Comparison of ENCODE assay signal across 16 mouse cellular contexts in the genomic region with DNA sequence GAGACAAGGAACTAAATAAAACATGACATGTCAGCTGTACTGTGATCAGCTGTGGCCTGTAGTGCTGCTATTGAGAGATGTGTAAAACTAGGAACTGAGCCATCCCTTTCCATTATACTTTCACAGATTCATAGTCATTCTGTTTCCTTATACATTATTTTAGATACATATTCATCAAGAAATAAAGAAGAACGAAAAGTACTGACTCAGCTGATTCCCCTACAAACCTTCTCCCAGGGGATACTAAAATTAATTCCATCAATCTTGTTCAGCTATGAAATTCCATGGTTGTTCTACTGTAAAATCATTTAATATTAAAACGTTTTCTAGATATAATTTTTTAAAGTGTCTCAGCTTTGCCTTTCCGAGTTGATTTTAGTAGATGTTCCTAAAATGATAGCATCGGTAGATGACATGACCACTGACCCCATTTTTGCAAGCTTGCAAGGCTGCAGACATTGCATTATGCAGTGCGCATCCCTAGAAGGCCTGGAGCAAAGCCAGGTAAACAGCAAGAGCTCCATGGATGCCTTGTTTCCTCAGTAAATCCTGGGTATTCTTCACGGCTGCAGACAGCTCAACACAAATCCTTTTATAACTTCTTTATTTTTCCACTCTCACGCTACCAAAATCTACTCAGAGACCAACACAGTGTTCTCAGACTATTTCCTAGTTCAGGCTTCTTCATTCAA. TPM values are rescaled to one million over a fixed set of nuclear protein-coding genes. Genes with fewer than 3 reads are reported as not detected.
DNase-seq lines count a peak whose midpoint lies in the region; ATAC-seq and TF ChIP-seq lines count a peak whose summit lies in the region.
"Had no signal": no experiment of that assay in that cellular context is flagged by ENCODE, and none has a peak within 500 bp of the region (broad histone marks: within the 10 kb centered on the region; RNA-seq: fewer than 3 reads in every experiment).

No protein-coding gene starts in this region.

- in situ Hi-C loops in ES-E14 (cut with MboI; ENCODE audit: low sequenced_read_pairs in 2 of 2, unreplicated experiment in 2 of 2): no loop called here

- no peak overlapping the region for H3K4me3 ChIP-seq in hindbrain, embryonic 12.5 days
- H3K4me3 ChIP-seq in hindbrain, embryonic 11.5 days (ENCODE audit: low read depth, low read length): no peak overlapping the region
- no peak overlapping the region for H3K4me3 ChIP-seq in ES-E14 (ENCODE audit: insufficient read depth in 1 of 2, low read depth in 1 of 2, low read length in 2 of 2, poor library complexity in 1 of 2, severe bottlenecking in 1 of 2)
- H3K4me3 ChIP-seq in midbrain, embryonic 14.5 days (replicated peaks; ENCODE audit: low read depth, low read length): no peak overlapping the region
- no peak overlapping the region for H3K4me3 ChIP-seq in thymus, adult 2 months (ENCODE audit: control insufficient read depth, insufficient read depth, low read length)
- H3K4me3 ChIP-seq: embryonic facial prominence, embryonic 15.5 days; forebrain, embryonic 13.5 days had no signal

- no peak for ATAC-seq in hindbrain, embryonic 12.5 days (ENCODE audit: low FRiP score)
- ATAC-seq in hindbrain, embryonic 11.5 days (ENCODE audit: low FRiP score): no peak
- ATAC-seq in midbrain, embryonic 14.5 days (ENCODE audit: low FRiP score, low TSS enrichment): no peak
- ATAC-seq: forebrain, embryonic 13.5 days had no signal

- TF ChIP-seq POLR2A in thymus, adult 2 months (IDR thresholded peaks at IDR 0.05; ENCODE audit: control insufficient read depth, extremely low read depth, insufficient read depth, low read length, poor library complexity): no peak

- H3K36me3 ChIP-seq in hindbrain, embryonic 12.5 days: no peaks in the 10 kb centered on the region
- H3K36me3 ChIP-seq in hindbrain, embryonic 11.5 days (ENCODE audit: control insufficient read depth, insufficient read depth, low read length): no peaks in the 10 kb centered on the region
- H3K36me3 ChIP-seq in ES-E14 (ENCODE audit: control insufficient read depth, insufficient read depth, low read length, poor library complexity, severe bottlenecking): no peaks in the 10 kb centered on the region
- H3K36me3 ChIP-seq in midbrain, embryonic 14.5 days (ENCODE audit: control insufficient read depth, insufficient read depth, low read length): no peaks in the 10 kb centered on the region
- H3K36me3 ChIP-seq in thymus, adult 2 months (ENCODE audit: control insufficient read depth, insufficient read depth, low read length): no peaks in the 10 kb centered on the region
- H3K36me3 ChIP-seq: embryonic facial prominence, embryonic 15.5 days had no signal

- no peak overlapping the region for H3K9ac ChIP-seq in hindbrain, embryonic 12.5 days
- H3K9ac ChIP-seq in hindbrain, embryonic 11.5 days (ENCODE audit: low read depth, low read length): no peak overlapping the region
- H3K9ac ChIP-seq in ES-E14 (ENCODE audit: insufficient read depth, low read depth, low read length, poor library complexity, severe bottlenecking): no peak overlapping the region
- H3K9ac ChIP-seq in midbrain, embryonic 14.5 days (replicated peaks; ENCODE audit: low read length): no peak overlapping the region
- H3K9ac ChIP-seq: embryonic facial prominence, embryonic 15.5 days; forebrain, embryonic 13.5 days; lung, embryonic 14.5 days had no signal

- peaks cover 5% of the 10 kb centered on the region; the same call in 1 of the 2 replicates for H3K9me3 ChIP-seq in hindbrain, embryonic 12.5 days (replicated peaks)
- no peaks in the 10 kb centered on the region for H3K9me3 ChIP-seq in hindbrain, embryonic 11.5 days (ENCODE audit: control insufficient read depth, low read length)
- H3K9me3 ChIP-seq in ES-E14 (ENCODE audit: control insufficient read depth, insufficient read depth, low read depth, low read length): no peaks in the 10 kb centered on the region
- H3K9me3 ChIP-seq in midbrain, embryonic 14.5 days (ENCODE audit: control insufficient read depth, low read length): 0 out of 2 replicates have a peak, but pooled peaks cover 4% of the 10 kb centered on the region
- H3K9me3 ChIP-seq: embryonic facial prominence, embryonic 15.5 days; forebrain, embryonic 13.5 days had no signal

- H3K4me1 ChIP-seq in hindbrain, embryonic 12.5 days: peaks cover 15% of the 10 kb centered on the region
- no peaks in the 10 kb centered on the region for H3K4me1 ChIP-seq in hindbrain, embryonic 11.5 days (replicated peaks; ENCODE audit: control insufficient read depth, insufficient read depth, low read length)
- peaks cover 0 to 5% of the 10 kb centered on the region in 2 experiments; a peak in 2 of 4 replicates for H3K4me1 ChIP-seq in ES-E14 (ENCODE audit: control insufficient read depth in 2 of 2, insufficient read depth in 2 of 2, low read length in 2 of 2, poor library complexity in 1 of 2)
- peaks cover 8% of the 10 kb centered on the region; the same call in 1 of the 2 replicates for H3K4me1 ChIP-seq in midbrain, embryonic 14.5 days (ENCODE audit: control insufficient read depth, insufficient read depth, low read length)
- no peaks in the 10 kb centered on the region for H3K4me1 ChIP-seq in thymus, adult 2 months (replicated peaks; ENCODE audit: control insufficient read depth, insufficient read depth, low read length)

- peak; percentile 14 to 20 for DNase-seq in cerebellum, postnatal 36 days
- no peak for DNase-seq in cerebellum, adult 9-11 months
- no peak for DNase-seq in hindbrain, embryonic 11.5 days (ENCODE audit: low spot score)
- no peak for DNase-seq in ES-E14 (ENCODE audit: low read depth, low spot score)
- DNase-seq in midbrain, embryonic 14.5 days: peak; percentile 48
- no peak for DNase-seq in urinary bladder, postnatal 36 days (ENCODE audit: low spot score in 2 of 2)
- DNase-seq in thymus, adult 2 months: no peak
- DNase-seq: adrenal gland, adult 8-10 months; kidney, adult 2 months; kidney, postnatal 36 days; liver; lung, embryonic 14.5 days; thymus, postnatal 25 days had no signal

- WGBS in hindbrain, embryonic 12.5 days: 71% methylated on average over 7 of the region's 7 CpGs
- 83% methylated on average over 7 of the region's 7 CpGs for whole genome bisulfite sequencing in hindbrain, embryonic 11.5 days
- 60% methylated on average over 7 of the region's 7 CpGs for WGBS in midbrain, embryonic 14.5 days
- WGBS in thymus, adult 2 months: 89% methylated on average over 7 of the region's 7 CpGs

- no peak overlapping the region for H3K4me2 ChIP-seq in hindbrain, embryonic 12.5 days (replicated peaks)
- no peak overlapping the region for H3K4me2 ChIP-seq in hindbrain, embryonic 11.5 days (replicated peaks; ENCODE audit: low read depth, low read length)
- H3K4me2 ChIP-seq in midbrain, embryonic 14.5 days (ENCODE audit: low read length): no peak overlapping the region
- H3K4me2 ChIP-seq: embryonic facial prominence, embryonic 15.5 days; forebrain, embryonic 13.5 days; lung, embryonic 14.5 days had no signal

- no peak for TF ChIP-seq CTCF in thymus, adult 2 months (IDR thresholded peaks at IDR 0.05; ENCODE audit: borderline replicate concordance, control insufficient read depth, extremely low read depth, insufficient read depth, low read length, poor library complexity)

- peak overlapping the region; percentile 70 for H3K27ac ChIP-seq in hindbrain, embryonic 12.5 days
- no peak overlapping the region for H3K27ac ChIP-seq in hindbrain, embryonic 11.5 days (ENCODE audit: low read depth, low read length)
- no peak overlapping the region for H3K27ac ChIP-seq in ES-E14 (ENCODE audit: insufficient read depth, low read depth, low read length, poor library complexity, severe bottlenecking)
- H3K27ac ChIP-seq in midbrain, embryonic 14.5 days (replicated peaks; ENCODE audit: low read depth, low read length): 0 out of 2 replicates have a peak overlapping the region, but pooled peaks have one; percentile 52
- H3K27ac ChIP-seq in thymus, adult 2 months (ENCODE audit: control insufficient read depth, insufficient read depth, low read length): no peak overlapping the region
- H3K27ac ChIP-seq: embryonic facial prominence, embryonic 15.5 days; forebrain, embryonic 13.5 days had no signal

- no peaks in the 10 kb centered on the region for H3K27me3 ChIP-seq in hindbrain, embryonic 12.5 days
- H3K27me3 ChIP-seq in hindbrain, embryonic 11.5 days (ENCODE audit: control insufficient read depth, insufficient read depth, low read length): no peaks in the 10 kb centered on the region
- no peaks in the 10 kb centered on the region for H3K27me3 ChIP-seq in midbrain, embryonic 14.5 days (ENCODE audit: control insufficient read depth, insufficient read depth, low read length)
- H3K27me3 ChIP-seq in thymus, adult 2 months (ENCODE audit: control insufficient read depth, insufficient read depth, low read length): no peaks in the 10 kb centered on the region
- H3K27me3 ChIP-seq: embryonic facial prominence, embryonic 15.5 days; forebrain, embryonic 13.5 days had no signal

TF ChIP-seq in ES-E14, 5 proteins besides CTCF, POLR2A, EP300 and RAD21:
- TF ChIP-seq MAFK (IDR thresholded peaks at IDR 0.05; ENCODE audit: insufficient read depth, low read depth, low read length) (peak; percentile 62), ZC3H11A (IDR thresholded peaks at IDR 0.05; ENCODE audit: borderline replicate concordance, low read depth, low read length) (no peak)

RNA-seq across cellular contexts. Expression of gene Scn3b, which starts 22.9 kb away (rescaled TPM):
- 49.9 and 58.2 TPM in 2 replicates for polyA plus RNA-seq in hindbrain, embryonic 12.5 days (2016; fragmentation: Nextera tagmentation; extraction: Ambion mirVana)
- polyA plus RNA-seq in hindbrain, embryonic 11.5 days (2014; fragmentation: Nextera tagmentation; extraction: Ambion mirVana): 22.5 and 23.5 TPM in 2 replicates
- total RNA-seq in ES-E14 (2012; rRNA removed): 3.1 TPM in 2 replicates
- polyA plus RNA-seq in midbrain, embryonic 14.5 days (2014; fragmentation: Nextera tagmentation; extraction: Ambion mirVana): 142 and 154 TPM in 2 replicates
- polyA plus RNA-seq in thymus, adult 2 months (2012; rRNA removed): 1.3 and 1.5 TPM in 2 replicates

RNA-seq across cellular contexts. Expression of gene Zfp202, which starts 54.0 kb away (rescaled TPM):
- 9.0 and 9.9 TPM in 2 replicates for polyA plus RNA-seq in hindbrain, embryonic 12.5 days (2016; fragmentation: Nextera tagmentation; extraction: Ambion mirVana)
- 5.6 and 8.6 TPM in 2 replicates for polyA plus RNA-seq in hindbrain, embryonic 11.5 days (2014; fragmentation: Nextera tagmentation; extraction: Ambion mirVana)
- total RNA-seq in ES-E14 (2012; rRNA removed): 2.1 and 2.2 TPM in 2 replicates
- 11.6 and 11.7 TPM in 2 replicates for polyA plus RNA-seq in midbrain, embryonic 14.5 days (2014; fragmentation: Nextera tagmentation; extraction: Ambion mirVana)
- 0.74 and 0.80 TPM in 2 replicates for polyA plus RNA-seq in thymus, adult 2 months (2012; rRNA removed)

Comparison
In these comparisons a context has a peak if more than half of its experiments do, and no peak if none do; other contexts are left out.
1. DNase-seq: peak in cerebellum, postnatal 36 days (2 of 2) and midbrain, embryonic 14.5 days (single experiment); none in cerebellum, adult 9-11 months (single experiment), hindbrain, embryonic 11.5 days (single experiment), ES-E14 (single experiment), urinary bladder, postnatal 36 days (0 of 2) and thymus, adult 2 months (single experiment).
2. H3K27ac ChIP-seq: peak in hindbrain, embryonic 12.5 days (single experiment) and midbrain, embryonic 14.5 days (single experiment); none in hindbrain, embryonic 11.5 days (single experiment), ES-E14 (single experiment) and thymus, adult 2 months (single experiment).